22 mouse cellular contexts compared by ENCODE assay signal in genomic region chr2:59272713-59273112, GRCm38 (mm10).
A peak's percentile ranks its signal among the peaks of the same experiment; 100 is the strongest.
DNase-seq lines count a peak whose midpoint lies in the region; ATAC-seq and TF ChIP-seq lines count a peak whose summit lies in the region.
"Had no signal": no experiment of that assay in that cellular context is flagged by ENCODE, and none has a peak within 500 bp of the region (broad histone marks: within the 10 kb centered on the region; RNA-seq: fewer than 3 reads in every experiment).

No protein-coding gene starts in this region.

- no peak for ATAC-seq in CD4-positive, CD25-positive, alpha-beta regulatory T cell, adult 4 months
- ATAC-seq: activated CD4-positive, CD25-positive, alpha-beta regulatory T cell, adult 4 months; forebrain, embryonic 14.5 days; intestine, embryonic 15.5 days; Patski had no signal

- WGBS in cerebellum, adult 2 months = 23% methylated on average over 6 of the region's 6 CpGs

- H3K27me3 ChIP-seq in cerebellum, adult 2 months (ENCODE audit: control insufficient read depth, insufficient read depth, low read length) = no peaks in the 10 kb centered on the region
- H3K27me3 ChIP-seq: CH12.LX; embryonic facial prominence, embryonic 15.5 days; heart, embryonic 15.5 days; intestine, embryonic 15.5 days; Patski had no signal

- no peak for TF ChIP-seq CTCF in cerebellum, adult 2 months (IDR thresholded peaks at IDR 0.05; ENCODE audit: borderline replicate concordance, insufficient read depth, low read depth, low read length)

- DNase-seq in cerebellum, adult 11 months = peak; percentile 23
- no peak for DNase-seq in cerebellum, postnatal 10 days
- peak; percentile 53 for DNase-seq in brain, adult 2 months (ENCODE audit: low read depth, low spot score)
- DNase-seq in cerebellum, adult 2 months = peak; percentile 35 to 56
- DNase-seq in cerebellum, postnatal 36 days = peak; percentile 22 to 25
- no peak for DNase-seq in adrenal gland, postnatal 4 days (ENCODE audit: low spot score in 2 of 2)
- DNase-seq: adrenal gland, adult 2 months; adrenal gland, postnatal 25 days; gastrocnemius, postnatal 10 days; kidney, adult 18-20 months had no signal

- TF ChIP-seq POLR2A in cerebellum, adult 2 months (IDR thresholded peaks at IDR 0.05; ENCODE audit: borderline replicate concordance, insufficient read depth, low read length) = no peak

- H3K4me3 ChIP-seq in cerebellum, adult 2 months (replicated peaks; ENCODE audit: insufficient read depth, low read depth, low read length) = no peak overlapping the region
- H3K4me3 ChIP-seq: embryonic facial prominence, embryonic 15.5 days; erythroblast, embryonic 14.5 days; forebrain, embryonic 10.5 days; heart, embryonic 15.5 days; hindbrain, embryonic 10.5 days; intestine, embryonic 15.5 days had no signal

- H3K27ac ChIP-seq in cerebellum, adult 2 months (ENCODE audit: insufficient read depth, low read length) = no peak overlapping the region
- H3K27ac ChIP-seq: embryonic facial prominence, embryonic 15.5 days; forebrain, embryonic 10.5 days; hindbrain, embryonic 10.5 days; hindbrain, embryonic 14.5 days; intestine, embryonic 15.5 days had no signal

- H3K4me1 ChIP-seq in cerebellum, adult 2 months (ENCODE audit: control insufficient read depth, insufficient read depth, low read length) = peaks cover 22% of the 10 kb centered on the region
- H3K4me1 ChIP-seq: embryonic facial prominence, embryonic 15.5 days; intestine, embryonic 15.5 days had no signal

Comparison
In these comparisons a context has a peak if more than half of its experiments do, and no peak if none do; other contexts are left out.
1. DNase-seq: peak in cerebellum, adult 11 months (single experiment), brain, adult 2 months (single experiment), cerebellum, adult 2 months (2 of 2) and cerebellum, postnatal 36 days (2 of 2); none in cerebellum, postnatal 10 days (0 of 2) and adrenal gland, postnatal 4 days (0 of 2).